Mouse (Mus musculus) heart, adult 2 months (tissue): ENCODE measurements around the gene Ccsap.

Experiments used
- CTCF ChIP-seq: fragments of 200-600 bp; IDR thresholded peaks from 2 replicates; pipeline ENCODE4 v1.8.1; 2022; ENCODE audit warnings: antibody characterized with exemption, mild to moderate bottlenecking, moderate library complexity
- EP300 ChIP-seq: fragments of 200-500 bp; IDR thresholded peaks from 2 replicates; pipeline ENCODE4 v1.6.1; 2011; ENCODE audit warnings: low read depth, low read length, control low read depth; ENCODE audit not compliant: insufficient read depth
- POLR2A ChIP-seq: fragments of 200-500 bp; IDR thresholded peaks from 2 replicates; pipeline ENCODE4 v1.6.1; 2011; ENCODE audit warnings: mild to moderate bottlenecking, low read depth, low read length, control low read depth; ENCODE audit not compliant: insufficient read depth

- TF ChIP-seq POLR2A = no peak
- no peak for TF ChIP-seq CTCF
- TF ChIP-seq EP300 = no peak
Observed at GRCm38 (mm10) chr8:123845114-123845513, 14.9 kb downstream of the Ccsap start.
